Mouse (Mus musculus) gastrocnemius, postnatal 10 days (tissue): ENCODE results near the gene Dpf3. TPM values are rescaled to one million over a fixed set of nuclear protein-coding genes. Genes with fewer than 3 reads are reported as not detected.

ENCODE experiments used
- DNase-seq: peaks from one replicate; pipeline ENCODE4 v3.0.0; 2021; ENCODE audit warnings: mixed read lengths
- total RNA-seq, 2 experiments: library from RNA; stranded (reverse); gene quantifications; 2 replicates each; pipeline ENCODE4 v1.2.3; 2021

Gene Dpf3
- total RNA-seq, 2 experiments from 2014 or later: 20.4 to 26.2 TPM

DNA sequence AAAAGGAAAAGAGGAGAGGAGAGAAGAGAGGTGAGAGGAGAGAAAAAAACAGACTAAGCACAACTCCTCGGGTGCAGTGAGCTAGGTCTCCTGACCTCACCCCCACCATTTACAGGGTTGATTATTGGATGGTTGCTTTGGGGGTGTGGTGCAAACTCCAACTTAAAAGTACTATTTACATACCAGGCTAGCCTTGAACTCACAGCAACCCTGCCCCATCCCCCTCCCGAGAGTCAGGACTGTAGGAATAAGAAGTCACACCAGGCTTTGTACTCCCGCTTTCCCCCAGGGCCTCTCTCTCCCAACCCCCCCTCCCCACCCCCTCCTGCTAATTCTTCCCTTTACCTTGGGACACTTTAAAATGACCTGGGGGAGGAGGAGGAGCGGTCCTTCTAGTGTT, 8.8 kb upstream of the Dpf3 start:
- DNase-seq: no peak

DNA sequence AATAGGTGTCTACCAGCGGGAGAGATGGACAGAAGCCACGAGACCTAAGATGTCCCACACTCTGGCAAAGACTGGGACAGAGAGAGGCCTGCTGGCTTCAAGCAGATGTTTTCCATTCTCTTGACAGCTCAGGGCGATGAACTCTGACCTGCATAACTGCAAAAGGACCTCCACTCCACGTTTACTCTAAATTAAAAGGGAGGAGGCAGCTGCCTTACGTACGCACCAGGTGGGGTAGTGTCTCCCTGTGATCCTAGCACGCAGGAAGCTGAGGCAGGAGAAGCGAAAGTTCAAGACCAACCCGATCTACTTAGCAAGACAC, 8.4 kb upstream of the Dpf3 start:
- DNase-seq: no peak

- no peak for DNase-seq
Measured at GRCm38 (mm10) chr12:83495248-83495960, 7.9 kb upstream of the Dpf3 start.

DNA sequence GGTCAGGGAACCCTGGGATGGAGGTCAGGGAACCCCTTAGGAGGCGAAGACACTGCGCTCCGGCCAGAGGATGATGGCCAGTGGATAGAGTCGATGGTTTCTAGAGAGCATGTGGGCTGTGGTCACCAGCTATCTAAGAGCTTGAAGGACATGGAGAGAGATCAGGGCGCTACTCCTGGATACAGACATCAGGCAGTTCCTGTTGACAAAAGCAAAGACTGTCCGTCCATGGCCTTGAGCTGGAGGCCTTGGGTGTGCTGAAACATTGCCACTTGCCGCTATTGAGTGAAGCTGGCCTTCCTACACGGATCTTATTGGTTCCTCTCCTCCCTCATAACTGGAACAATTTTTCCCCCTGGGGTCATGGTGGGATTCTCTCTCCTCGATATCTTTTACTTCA, 6.7 kb upstream of the Dpf3 start:
- DNase-seq: no peak

GRCm38 (mm10) chr12:83492808-83493207, 5.3 kb upstream of the Dpf3 start:
- DNase-seq: no peak

DNA sequence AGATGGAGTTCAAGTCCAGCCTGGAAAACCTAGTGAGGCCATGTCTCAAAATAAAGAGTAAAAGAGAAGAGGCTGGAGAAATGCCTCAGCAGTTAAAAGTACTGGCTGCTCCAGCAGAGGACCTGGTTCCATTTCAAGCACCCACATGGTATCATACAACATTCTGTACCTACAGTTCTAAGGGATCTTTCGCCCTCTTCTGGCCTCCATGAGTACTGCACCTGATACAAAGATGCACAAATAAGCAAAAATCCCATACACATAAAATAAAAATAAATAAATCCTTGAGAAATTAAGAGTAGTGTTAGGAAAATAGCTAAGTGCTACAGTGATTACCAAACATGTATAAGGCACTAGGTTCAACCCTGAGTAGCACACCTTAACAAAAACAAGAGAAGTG, 4.1 kb upstream of the Dpf3 start:
- no peak for DNase-seq

DNA sequence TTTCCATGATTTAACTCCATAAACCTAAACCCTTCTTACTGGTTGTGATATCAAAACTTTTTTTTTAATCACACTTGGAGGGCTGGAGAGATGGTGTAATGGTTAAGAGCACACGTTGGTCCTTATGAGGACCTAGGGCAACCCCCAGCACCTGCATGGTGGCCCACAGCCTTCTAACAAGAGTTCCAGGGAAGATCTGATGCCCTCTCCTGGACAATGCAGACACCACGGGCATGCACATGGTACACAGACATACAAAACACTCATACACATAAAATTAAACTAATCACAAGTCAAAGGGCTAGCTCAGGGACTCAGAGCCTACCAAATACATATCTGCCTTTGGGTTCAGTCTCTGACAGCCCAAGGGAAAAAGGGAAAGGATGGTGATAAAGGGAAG, 2.2 kb upstream of the Dpf3 start:
- DNase-seq: no peak

GRCm38 (mm10) chr12:83488211-83488941, 860 bp upstream of the Dpf3 start:
- peak; percentile 19 for DNase-seq

- DNase-seq: peak; percentile 62
Measured at GRCm38 (mm10) chr12:83486671-83487461, 650 bp downstream of the Dpf3 start.

GRCm38 (mm10) chr12:83485911-83486670, 1.4 kb downstream of the Dpf3 start:
- DNase-seq: peak; percentile 19

GRCm38 (mm10) chr12:83484855-83485745, 2.4 kb downstream of the Dpf3 start:
- no peak for DNase-seq

GRCm38 (mm10) chr12:83483653-83484052, 3.9 kb downstream of the Dpf3 start:
- DNase-seq: no peak

GRCm38 (mm10) chr12:83481439-83481838, 6.1 kb downstream of the Dpf3 start:
- DNase-seq: no peak

- DNase-seq: no peak
Measured at GRCm38 (mm10) chr12:83479818-83480401, 7.6 kb downstream of the Dpf3 start.

DNA sequence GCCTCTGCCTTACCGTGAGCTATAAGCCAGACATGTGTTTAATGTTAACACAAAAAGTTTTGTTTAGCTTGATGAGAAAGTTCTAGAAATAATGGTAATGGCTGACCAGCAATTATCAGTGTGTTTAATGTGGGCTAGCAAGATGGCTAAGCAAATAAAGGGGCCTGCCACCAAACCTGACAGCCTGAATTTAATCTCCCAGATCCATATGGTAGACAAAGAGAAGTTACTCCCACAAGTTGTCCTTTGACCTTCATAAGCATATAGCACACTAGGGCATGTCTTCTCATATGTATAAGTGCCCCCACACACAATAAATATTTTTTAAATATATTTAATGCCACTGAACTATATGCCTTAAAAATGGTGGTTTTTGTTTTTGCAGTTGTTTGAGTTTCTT, 8.4 kb downstream of the Dpf3 start:
- DNase-seq: no peak

DNA sequence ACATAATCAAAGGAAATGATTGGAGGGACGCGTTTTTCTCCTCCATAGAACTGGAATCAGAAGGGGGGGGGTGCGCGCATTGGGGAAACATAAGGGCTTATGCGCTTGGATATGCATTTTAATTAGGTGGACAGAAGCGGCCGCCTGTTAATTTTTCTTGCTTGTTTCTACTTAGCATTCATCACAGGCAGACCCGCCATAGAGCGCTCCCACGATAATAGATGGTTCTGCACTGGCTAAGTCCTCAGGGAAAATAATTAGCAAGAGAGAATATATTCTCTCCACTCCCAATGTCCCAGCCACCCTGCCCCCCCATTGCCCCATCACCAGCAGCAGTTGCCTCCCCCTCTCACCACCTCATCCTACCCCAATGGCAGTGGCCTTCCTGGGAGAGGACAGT, 11.2 kb downstream of the Dpf3 start:
- DNase-seq: no peak

- DNase-seq: no peak
Measured at GRCm38 (mm10) chr12:83475419-83475818, 12.1 kb downstream of the Dpf3 start.

GRCm38 (mm10) chr12:83473987-83474600, 13.4 kb downstream of the Dpf3 start:
- no peak for DNase-seq

- DNase-seq: no peak
Measured at GRCm38 (mm10) chr12:83471760-83472159, 15.8 kb downstream of the Dpf3 start.

DNA sequence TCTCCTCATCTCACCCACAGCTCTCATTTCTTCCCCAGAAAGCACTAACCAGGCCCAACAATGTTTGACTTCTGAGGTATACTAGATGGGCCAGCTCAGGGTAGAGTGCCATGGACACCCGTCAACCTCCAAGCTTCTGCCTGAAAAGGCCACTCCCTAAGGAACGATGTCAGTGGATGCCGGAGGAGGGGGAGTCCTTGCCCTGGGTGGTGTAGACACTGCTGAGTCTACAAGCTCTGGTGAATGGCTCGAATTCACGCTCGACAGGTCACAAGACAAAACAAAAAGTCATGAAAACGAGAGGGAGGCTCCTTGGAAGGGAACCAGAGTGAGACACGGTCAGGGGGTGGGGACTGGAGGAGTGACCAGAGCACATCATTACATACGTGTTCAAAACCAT, 17.4 kb downstream of the Dpf3 start:
- DNase-seq: no peak
